Mouse (Mus musculus) heart, adult 10 weeks (tissue): ENCODE measurements around the gene Tnfrsf8. TPM values are rescaled to one million over a fixed set of nuclear protein-coding genes. Genes with fewer than 3 reads are reported as not detected.

Experiments used
- polyA plus RNA-seq: library from polyadenylated mRNA; stranded (reverse); fragments of 350-450 nt; fragmentation: Illumina TruSeq; extraction: RNeasy Lipid Tissue Mini Kit (QIAGEN cat#74804); gene quantifications from one replicate; pipeline ENCODE4 v1.2.3, GENCODE M21; 2014; ENCODE audit warnings: low read depth, low replicate concordance

The Tnfrsf8 gene
- 0.18 TPM for polyA plus RNA-seq

DNA sequence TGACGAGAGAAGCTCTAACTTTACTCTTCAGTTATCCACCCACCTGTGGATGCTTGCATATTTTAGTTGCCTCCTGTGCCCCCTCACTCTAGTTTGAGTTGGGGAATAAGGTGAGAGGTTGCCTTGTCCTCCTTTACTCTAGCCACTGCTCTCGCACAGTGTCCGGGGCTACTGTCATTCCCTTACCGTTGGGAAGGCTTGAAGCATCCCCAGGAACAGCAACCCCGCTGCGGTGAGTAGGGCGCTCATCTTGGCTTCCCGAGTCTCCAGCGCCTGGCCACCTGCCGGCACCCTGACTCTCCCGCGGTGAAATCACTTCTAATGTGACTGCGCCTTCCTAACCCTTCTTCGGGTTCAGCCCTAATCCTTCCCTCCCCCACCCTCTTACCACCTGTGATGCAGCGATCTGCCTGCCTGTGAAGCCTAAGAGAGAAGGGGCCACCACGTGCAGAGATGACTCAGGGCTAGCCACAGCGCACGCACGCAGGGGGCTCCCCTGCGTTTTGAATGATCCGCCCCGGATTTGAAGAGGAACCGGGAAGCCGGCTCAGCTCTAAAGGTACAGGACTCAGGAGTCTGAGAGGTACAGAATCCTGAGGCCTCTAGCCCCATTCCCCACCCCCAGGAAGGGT is at the start of gene Tnfrsf8:
Gene Tnfrsf8 (minus strand): TSS at position 329 of the 632 bp plus-strand sequence.

DNA sequence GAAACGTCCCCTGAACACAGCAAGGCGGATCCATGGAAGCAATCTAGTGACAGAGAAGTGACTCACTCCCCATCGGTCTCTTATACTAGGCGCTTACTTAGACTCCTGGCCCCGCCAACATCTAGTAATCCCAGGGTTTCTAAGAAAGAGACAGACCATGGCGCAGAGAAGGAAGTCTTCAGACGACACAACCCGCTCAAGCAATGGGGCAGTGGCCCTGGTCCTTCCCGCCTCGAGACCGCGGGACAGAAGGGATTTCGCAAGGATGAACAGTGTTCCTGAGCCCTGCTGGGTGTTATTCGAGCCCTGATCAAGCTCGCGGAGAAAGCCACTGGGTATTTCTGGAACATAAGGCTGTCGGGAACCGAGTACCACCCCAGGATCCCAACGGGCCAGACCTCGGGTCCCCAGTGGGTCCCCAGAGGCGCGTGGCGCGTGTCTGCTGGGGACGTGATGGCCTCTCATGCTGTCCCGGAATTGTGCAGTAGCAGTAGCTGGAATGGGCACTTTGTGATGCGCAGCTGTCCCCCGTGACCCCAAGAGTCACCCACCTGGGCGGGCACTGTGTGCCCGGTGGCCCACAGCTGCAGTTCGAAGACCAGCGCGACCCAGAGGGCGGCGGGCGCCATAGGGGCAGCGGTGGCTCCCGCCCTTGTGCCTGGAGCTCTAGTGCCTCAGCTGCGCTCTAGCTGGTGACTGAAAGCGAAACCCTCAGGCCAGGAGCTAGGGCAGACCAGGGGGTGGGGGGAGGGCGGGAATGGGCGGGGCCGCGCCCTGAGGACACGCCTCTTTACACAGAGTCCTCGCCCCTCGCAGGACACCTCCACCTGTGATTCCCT is 68.6 kb downstream of the Tnfrsf8 start, which contains the start of gene Tnfrsf1b:
Gene Tnfrsf1b (minus strand): TSS at position 698 of the 839 bp plus-strand sequence.

Other genes starting within 250 kb of the Tnfrsf8 start
- 72.3 TPM for gene Vps13d, start 120.2 kb downstream of the Tnfrsf8 start, polyA plus RNA-seq
- gene Tnfrsf1b, start 68.3 kb downstream of the Tnfrsf8 start, polyA plus RNA-seq: 5.5 TPM
- not detected for gene Zfp990, start 195.6 kb upstream of the Tnfrsf8 start, polyA plus RNA-seq